Mouse (Mus musculus) heart, embryonic 16.5 days (tissue): ENCODE data around the gene Gltp. TPM values are rescaled to one million over a fixed set of nuclear protein-coding genes. Genes with fewer than 3 reads are reported as not detected.

ENCODE experiments used
- ATAC-seq: fragments of 200-750 bp; cut with Nextera tagmentation; replicated peaks from 2 replicates; pipeline ENCODE4 v1.8.0; 2017; ENCODE audit warnings: moderate number of reproducible peaks; ENCODE audit not compliant: insufficient read depth, low FRiP score; ENCODE audit errors: extremely low read depth
- H3K27ac ChIP-seq: fragments of 300-500 bp; sonication (generic); 2 replicates; pipeline ENCODE4 v1.5.1; 2014; ENCODE audit warnings: mild to moderate bottlenecking, low read length, control low read depth, moderate library complexity
- H3K27me3 ChIP-seq: fragments of 300-500 bp; sonication (generic); 2 replicates; pipeline ENCODE4 v1.6.1; 2014; ENCODE audit warnings: low read length, mixed read lengths; ENCODE audit not compliant: control insufficient read depth, insufficient read depth
- H3K36me3 ChIP-seq: fragments of 300-500 bp; sonication (generic); 2 replicates; pipeline ENCODE4 v1.6.1; 2014; ENCODE audit not compliant: control insufficient read depth, insufficient read depth
- H3K4me1 ChIP-seq: fragments of 300-500 bp; sonication (generic); 2 replicates; pipeline ENCODE4 v1.6.1; 2014; ENCODE audit warnings: low read length, mixed read lengths; ENCODE audit not compliant: control insufficient read depth, insufficient read depth
- H3K4me2 ChIP-seq: fragments of 300-500 bp; sonication (generic); 2 replicates; pipeline ENCODE4 v1.6.1; 2014; ENCODE audit warnings: low read depth, mild to moderate bottlenecking, control low read depth, low read length
- H3K4me3 ChIP-seq: fragments of 300-500 bp; sonication (generic); 2 replicates; pipeline ENCODE4 v1.5.1; 2014; ENCODE audit warnings: mild to moderate bottlenecking, control low read depth, low read length
- H3K9ac ChIP-seq: fragments of 300-500 bp; sonication (generic); 2 replicates; pipeline ENCODE4 v1.6.1; 2014; ENCODE audit warnings: low read length, control low read depth
- H3K9me3 ChIP-seq: fragments of 300-500 bp; sonication (generic); replicated peaks from 2 replicates; pipeline ENCODE4 v1.6.1; 2016; ENCODE audit warnings: low read length; ENCODE audit not compliant: control insufficient read depth
- WGBS: fragments of 180-500 bp; shearing (Covaris S2); extraction: QIAGEN DNeasy Blood & Tissue Kit; methylation state at CpG from one replicate; pipeline ENCODE4 v1.1.7; 2014; 5-methylcytosine and 5-hydroxymethylcytosine counted together
- polyA plus RNA-seq: library from polyadenylated mRNA; unstranded; fragments of >200 nt; fragmentation: Nextera tagmentation; extraction: Ambion mirVana; gene quantifications from 2 replicates; pipeline ENCODE4 v1.2.1, GENCODE M21; 2015

Gene Gltp
- polyA plus RNA-seq, 1 experiment from 2014 or later: 69.2 TPM

DNA sequence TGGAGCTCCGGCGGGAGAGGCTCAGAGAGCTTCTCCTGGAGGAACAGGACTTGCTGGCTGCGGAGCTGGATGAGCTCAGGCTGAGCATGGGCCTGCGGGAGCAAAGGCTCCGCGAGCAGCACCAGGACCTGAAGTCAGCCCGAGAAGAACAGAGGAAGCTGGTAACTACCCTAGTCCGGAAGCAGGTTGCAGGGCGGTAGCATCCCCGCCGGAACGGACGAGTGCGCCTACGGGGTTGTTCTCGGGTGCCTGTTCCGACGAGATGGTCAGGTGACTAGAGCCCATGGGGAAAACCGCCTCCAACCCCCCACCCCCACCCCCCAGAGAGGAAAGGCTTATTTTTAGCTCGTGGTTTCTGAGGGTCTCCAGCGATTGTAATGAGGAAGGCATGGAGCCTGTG is 18.6 kb upstream of the Gltp start:
- Histone ChIP-seq H3K4me3 (no peak overlapping the region), H3K36me3 (peaks cover 16% of the 10 kb centered on the region), H3K9ac (no peak overlapping the region), H3K4me2 (no peak overlapping the region), H3K4me1 (peaks cover 10% of the 10 kb centered on the region), H3K9me3 (no peaks in the 10 kb centered on the region), H3K27me3 (no peaks in the 10 kb centered on the region), H3K27ac (no peak overlapping the region)
- WGBS: 80% methylated on average over 21 of the region's 21 CpGs
- no peak for ATAC-seq

- ATAC-seq: no peak
- H3K4me2 ChIP-seq: peak overlapping the region; percentile 80
- peak overlapping the region; percentile 65 for H3K4me3 ChIP-seq
- peak overlapping the region; percentile 74 for H3K9ac ChIP-seq
- H3K4me1 ChIP-seq: peaks cover 10% of the 10 kb centered on the region
- no peak overlapping the region for H3K27ac ChIP-seq
- WGBS: 54% methylated on average over 15 of the region's 15 CpGs
- H3K9me3 ChIP-seq: no peaks in the 10 kb centered on the region
- H3K27me3 ChIP-seq: no peaks in the 10 kb centered on the region
- peaks cover 12% of the 10 kb centered on the region for H3K36me3 ChIP-seq
Observed at GRCm38 (mm10) chr5:114708491-114708890, 17.7 kb upstream of the Gltp start.

- H3K9me3 ChIP-seq: no peaks in the 10 kb centered on the region
- WGBS: 3% methylated on average over 49 of the region's 49 CpGs
- ATAC-seq: peak; percentile 77
Observed at GRCm38 (mm10) chr5:114707265-114708068, 16.7 kb upstream of the Gltp start, which contains the start of gene Tchp. Gene Tchp, plus strand, starts transcription at chr5:114707760.

GRCm38 (mm10) chr5:114702403-114703392 is 11.9 kb upstream of the Gltp start:
- Histone ChIP-seq H3K4me3 (no peak overlapping the region), H3K4me2 (no peak overlapping the region), H3K9ac (no peak overlapping the region), H3K4me1 (0 out of 2 replicates have a peak, but pooled peaks cover 2% of the 10 kb centered on the region), H3K27me3 (0 out of 2 replicates have a peak, but pooled peaks cover 2% of the 10 kb centered on the region), H3K27ac (no peak overlapping the region), H3K36me3 (no peaks in the 10 kb centered on the region), H3K9me3 (no peaks in the 10 kb centered on the region)
- ATAC-seq: no peak; the same call in 1 of the 2 replicates
- WGBS: 54% methylated on average over 14 of the region's 14 CpGs

More at GRCm38 (mm10) chr5:114707265-114708068, 16.7 kb upstream of the Gltp start, which contains the start of gene Tchp:
- H3K4me2 ChIP-seq: peak within 1 kb of the TSS; percentile 80
- H3K4me1 ChIP-seq: peaks cover 10% of the 10 kb centered on the region
- peak within 1 kb of the TSS; percentile 65 for H3K4me3 ChIP-seq
- no peaks in the 10 kb centered on the region for H3K27me3 ChIP-seq
- no peak within 1 kb of the TSS for H3K27ac ChIP-seq
- H3K9ac ChIP-seq: peak within 1 kb of the TSS; percentile 74
- peaks cover 9% of the 10 kb centered on the region for H3K36me3 ChIP-seq

- no peaks in the 10 kb centered on the region for H3K36me3 ChIP-seq
- no peak overlapping the region for H3K27ac ChIP-seq
- H3K9ac ChIP-seq: no peak overlapping the region
- ATAC-seq: no peak
- H3K4me2 ChIP-seq: no peak overlapping the region
- no peaks in the 10 kb centered on the region for H3K4me1 ChIP-seq
- H3K27me3 ChIP-seq: peaks cover 2% of the 10 kb centered on the region; the same call in 1 of the 2 replicates
- H3K4me3 ChIP-seq: no peak overlapping the region
- WGBS: 36% methylated on average over 7 of the region's 7 CpGs
- 0 out of 2 replicates have a peak, but pooled peaks cover 2% of the 10 kb centered on the region for H3K9me3 ChIP-seq
Observed at GRCm38 (mm10) chr5:114699015-114699414, 8.2 kb upstream of the Gltp start.

GRCm38 (mm10) chr5:114698044-114698746 is 7.4 kb upstream of the Gltp start:
- H3K4me3 ChIP-seq: no peak overlapping the region
- H3K4me1 ChIP-seq: no peaks in the 10 kb centered on the region
- whole genome bisulfite sequencing: 84% methylated on average over 19 of the region's 19 CpGs
- 0 out of 2 replicates have a peak, but pooled peaks cover 2% of the 10 kb centered on the region for H3K9me3 ChIP-seq
- no peak overlapping the region for H3K27ac ChIP-seq
- no peaks in the 10 kb centered on the region for H3K36me3 ChIP-seq
- H3K9ac ChIP-seq: no peak overlapping the region
- H3K4me2 ChIP-seq: no peak overlapping the region
- H3K27me3 ChIP-seq: peaks cover 2% of the 10 kb centered on the region; the same call in 1 of the 2 replicates
- no peak for ATAC-seq

- H3K9ac ChIP-seq: no peak overlapping the region
Observed at GRCm38 (mm10) chr5:114696939-114697338, 6.2 kb upstream of the Gltp start.

GRCm38 (mm10) chr5:114695775-114696174 is 5.0 kb upstream of the Gltp start:
- Histone ChIP-seq H3K27me3 (peaks cover 2% of the 10 kb centered on the region; the same call in 1 of the 2 replicates), H3K4me2 (no peak overlapping the region), H3K27ac (no peak overlapping the region), H3K36me3 (no peaks in the 10 kb centered on the region), H3K4me1 (peaks cover 4% of the 10 kb centered on the region), H3K9ac (no peak overlapping the region), H3K9me3 (0 out of 2 replicates have a peak, but pooled peaks cover 2% of the 10 kb centered on the region), H3K4me3 (no peak overlapping the region)
- ATAC-seq: no peak
- 63% methylated on average over 5 of the region's 5 CpGs for WGBS

More at GRCm38 (mm10) chr5:114696939-114697338, 6.2 kb upstream of the Gltp start:
- WGBS: 76% methylated on average over 17 of the region's 17 CpGs
- Histone ChIP-seq H3K36me3 (no peaks in the 10 kb centered on the region), H3K9me3 (0 out of 2 replicates have a peak, but pooled peaks cover 2% of the 10 kb centered on the region), H3K4me1 (no peaks in the 10 kb centered on the region), H3K27me3 (peaks cover 2% of the 10 kb centered on the region; the same call in 1 of the 2 replicates), H3K4me3 (no peak overlapping the region), H3K4me2 (no peak overlapping the region), H3K27ac (no peak overlapping the region)
- ATAC-seq: no peak
